Mouse (Mus musculus) intestine, postnatal 0 days (tissue): ENCODE results near the gene Ccdc92b. TPM values are rescaled to one million over a fixed set of nuclear protein-coding genes. Genes with fewer than 3 reads are reported as not detected.
A peak's percentile ranks its signal among the peaks of the same experiment; 100 is the strongest.

ENCODE experiments used
- ATAC-seq: fragments of 200-750 bp; cut with Nextera tagmentation; 2 replicates; pipeline ENCODE4 v1.8.0; 2017; ENCODE audit warnings: mild to moderate bottlenecking, moderate TSS enrichment, moderate library complexity
- H3K27ac ChIP-seq: fragments of 300-500 bp; sonication (generic); 2 replicates; pipeline ENCODE4 v1.5.1; 2014; ENCODE audit warnings: mild to moderate bottlenecking, low read depth, low read length, moderate library complexity
- H3K27me3 ChIP-seq: fragments of 300-500 bp; sonication (generic); replicated peaks from 2 replicates; pipeline ENCODE4 v1.6.1; 2014; ENCODE audit warnings: low read length, mixed read lengths; ENCODE audit not compliant: control insufficient read depth, insufficient read depth
- H3K36me3 ChIP-seq: fragments of 300-500 bp; sonication (generic); 2 replicates; pipeline ENCODE4 v1.6.1; 2014; ENCODE audit warnings: mild to moderate bottlenecking, moderate library complexity; ENCODE audit not compliant: control insufficient read depth, insufficient read depth
- H3K4me1 ChIP-seq: fragments of 300-500 bp; sonication (generic); replicated peaks from 2 replicates; pipeline ENCODE4 v1.6.1; 2014; ENCODE audit warnings: antibody characterized with exemption, low read length, mixed read lengths; ENCODE audit not compliant: control insufficient read depth, insufficient read depth
- H3K4me2 ChIP-seq: fragments of 300-500 bp; sonication (generic); replicated peaks from 2 replicates; pipeline ENCODE4 v1.6.1; 2014; ENCODE audit warnings: low read depth, mild to moderate bottlenecking, moderate library complexity
- H3K4me3 ChIP-seq: fragments of 300-500 bp; sonication (generic); 2 replicates; pipeline ENCODE4 v1.5.1; 2014; ENCODE audit warnings: low read depth, low read length
- H3K9ac ChIP-seq: fragments of 300-500 bp; sonication (generic); 2 replicates; pipeline ENCODE4 v1.6.1; 2014; ENCODE audit warnings: mild to moderate bottlenecking, low read depth, low read length
- H3K9me3 ChIP-seq: fragments of 300-500 bp; sonication (generic); 2 replicates; pipeline ENCODE4 v1.6.1; 2016; ENCODE audit warnings: mixed run types; ENCODE audit not compliant: control insufficient read depth
- CTCF ChIP-seq: sonication (generic); IDR thresholded peaks from 2 replicates; pipeline ENCODE4 v1.5.1; 2016; ENCODE audit warnings: low read depth, mild to moderate bottlenecking, control low read depth, antibody characterized with exemption, moderate library complexity
- WGBS: fragments of 180-500 bp; shearing (Covaris S2); extraction: QIAGEN DNeasy Blood & Tissue Kit; methylation state at CpG from one replicate; pipeline ENCODE4 v1.1.7; 2014; 5-methylcytosine and 5-hydroxymethylcytosine counted together
- polyA plus RNA-seq: library from polyadenylated mRNA; unstranded; fragments of >200 nt; fragmentation: Nextera tagmentation; extraction: Ambion mirVana; gene quantifications from 2 replicates; pipeline ENCODE4 v1.2.1, GENCODE M21; 2015

Gene Ccdc92b
- polyA plus RNA-seq, 1 experiment from 2014 or later, result 0.25 TPM

DNA sequence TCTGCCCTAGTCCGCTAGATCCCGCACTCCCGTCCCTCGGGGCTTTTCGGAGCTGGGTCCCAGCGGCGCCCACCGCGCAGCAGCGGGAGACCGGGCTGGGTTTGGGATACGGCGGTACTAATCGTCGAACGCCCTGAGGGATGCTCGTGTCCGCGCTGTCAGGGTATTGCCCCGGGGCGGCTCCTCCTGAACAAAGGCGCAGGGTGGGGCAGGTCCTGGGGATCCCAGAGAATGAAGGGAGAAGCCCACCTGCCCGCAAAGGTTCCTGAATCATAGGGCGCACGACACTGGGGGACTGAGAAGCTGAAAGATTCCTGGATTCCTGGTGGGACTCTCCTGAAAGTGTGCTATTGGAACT, 29.2 kb upstream of the Ccdc92b start:
- H3K4me2 ChIP-seq, result peak overlapping the region; percentile 66
- H3K36me3 ChIP-seq, result no peaks in the 10 kb centered on the region
- H3K27ac ChIP-seq, result no peak overlapping the region
- H3K4me1 ChIP-seq, result no peaks in the 10 kb centered on the region
- H3K9me3 ChIP-seq, result no peaks in the 10 kb centered on the region
- WGBS, result under 1% methylated on average over 25 of the region's 25 CpGs
- 0 out of 2 replicates have a peak, but pooled peaks have one; percentile 13 for ATAC-seq
- H3K4me3 ChIP-seq, result peak overlapping the region; percentile 35
- no peak for TF ChIP-seq CTCF
- H3K9ac ChIP-seq, result no peak overlapping the region
- H3K27me3 ChIP-seq, result peaks cover 59% of the 10 kb centered on the region

DNA sequence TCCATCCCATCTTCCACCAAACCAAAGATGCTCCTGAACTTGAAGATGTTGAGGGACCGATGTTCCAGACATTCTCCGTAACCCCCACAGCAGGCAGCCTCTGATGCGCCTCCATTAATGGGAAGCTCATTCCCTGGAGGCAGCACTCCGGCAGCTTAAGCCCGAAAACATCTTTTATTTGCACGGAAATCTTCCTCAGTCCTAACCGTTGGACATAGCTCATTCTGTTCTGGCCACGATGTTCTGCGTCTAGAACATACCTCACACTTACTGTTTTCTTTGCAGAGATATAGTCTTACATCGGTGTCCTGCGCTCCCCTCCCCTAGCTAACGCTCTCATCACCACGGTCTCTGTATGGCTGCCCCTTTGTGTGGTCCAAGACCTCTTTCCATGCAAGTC, 28.7 kb upstream of the Ccdc92b start:
- no peaks in the 10 kb centered on the region for H3K4me1 ChIP-seq
- H3K27ac ChIP-seq, result no peak overlapping the region
- no peak overlapping the region for H3K4me2 ChIP-seq
- no peaks in the 10 kb centered on the region for H3K36me3 ChIP-seq
- no peak overlapping the region for H3K4me3 ChIP-seq
- H3K9ac ChIP-seq, result no peak overlapping the region
- no peaks in the 10 kb centered on the region for H3K9me3 ChIP-seq
- no peak for ATAC-seq
- 34% methylated on average over 13 of the region's 13 CpGs for WGBS
- no peak for TF ChIP-seq CTCF
- H3K27me3 ChIP-seq, result peaks cover 59% of the 10 kb centered on the region

DNA sequence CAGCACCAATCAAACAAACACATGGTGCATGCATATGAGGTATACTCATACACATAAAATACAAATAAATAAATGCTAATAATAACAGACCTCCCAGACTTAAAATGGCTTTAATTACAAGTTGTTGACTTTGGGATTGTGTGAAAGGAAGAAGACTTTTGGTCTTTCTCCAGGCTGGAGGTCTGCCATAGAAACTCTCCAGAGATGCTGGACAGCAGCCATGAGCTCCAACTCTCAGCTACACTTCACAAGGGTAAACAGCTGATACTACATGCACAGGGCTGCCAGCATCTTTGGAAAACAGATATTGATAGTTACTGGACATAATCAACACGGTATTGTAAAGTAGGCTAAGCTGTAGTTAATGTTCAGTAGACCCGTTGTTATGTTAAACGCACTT, 27.2 kb upstream of the Ccdc92b start:
- ATAC-seq, result no peak
- Histone ChIP-seq H3K27me3 (peaks cover 51% of the 10 kb centered on the region), H3K9me3 (no peaks in the 10 kb centered on the region), H3K4me3 (no peak overlapping the region), H3K4me2 (no peak overlapping the region), H3K36me3 (no peaks in the 10 kb centered on the region), H3K27ac (no peak overlapping the region), H3K9ac (no peak overlapping the region), H3K4me1 (no peaks in the 10 kb centered on the region)
- WGBS, result 76% methylated on average over 3 of the region's 3 CpGs
- no peak for TF ChIP-seq CTCF

DNA sequence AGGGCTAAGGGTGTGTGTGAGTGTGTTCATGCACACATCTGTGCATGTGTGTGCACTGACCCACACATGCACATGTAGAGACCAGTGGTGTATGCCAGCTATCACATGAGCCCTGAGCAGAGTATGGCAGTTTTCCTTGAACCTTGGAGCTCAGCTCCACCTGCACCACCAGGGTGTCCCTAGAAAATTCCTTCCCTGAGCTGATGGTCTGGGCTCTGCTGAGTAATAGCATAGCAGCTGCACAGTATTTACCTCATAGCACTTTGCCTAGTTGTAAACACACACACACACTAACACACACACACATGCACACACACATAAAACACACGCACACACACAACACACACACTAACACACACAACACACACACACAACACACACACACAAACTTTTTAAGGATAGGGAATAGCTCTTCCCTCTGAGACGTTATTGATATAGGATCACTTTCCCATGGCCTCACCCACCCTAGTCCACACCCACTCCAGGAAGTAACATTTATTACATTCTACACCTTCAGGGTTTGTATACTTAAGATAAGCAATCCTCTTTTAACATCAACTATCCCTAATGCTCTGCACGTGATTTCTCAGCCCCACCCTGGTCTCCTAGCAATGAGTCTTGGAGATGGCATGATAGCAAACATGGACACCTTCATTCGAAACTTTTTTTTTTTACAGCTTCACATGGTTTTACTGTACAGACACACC, 22.0 kb upstream of the Ccdc92b start:
- Histone ChIP-seq H3K27me3 (peaks cover 5% of the 10 kb centered on the region; the same call in 1 of the 2 replicates), H3K4me3 (no peak overlapping the region), H3K36me3 (no peaks in the 10 kb centered on the region), H3K9ac (no peak overlapping the region), H3K4me1 (no peaks in the 10 kb centered on the region), H3K27ac (no peak overlapping the region), H3K4me2 (no peak overlapping the region), H3K9me3 (no peaks in the 10 kb centered on the region; the same call in 1 of the 2 replicates)
- peak; percentile 93 for ATAC-seq
- peak; percentile 16; the same call in 1 of the 2 replicates for TF ChIP-seq CTCF
- WGBS, result 30% methylated on average over 4 of the region's 4 CpGs

DNA sequence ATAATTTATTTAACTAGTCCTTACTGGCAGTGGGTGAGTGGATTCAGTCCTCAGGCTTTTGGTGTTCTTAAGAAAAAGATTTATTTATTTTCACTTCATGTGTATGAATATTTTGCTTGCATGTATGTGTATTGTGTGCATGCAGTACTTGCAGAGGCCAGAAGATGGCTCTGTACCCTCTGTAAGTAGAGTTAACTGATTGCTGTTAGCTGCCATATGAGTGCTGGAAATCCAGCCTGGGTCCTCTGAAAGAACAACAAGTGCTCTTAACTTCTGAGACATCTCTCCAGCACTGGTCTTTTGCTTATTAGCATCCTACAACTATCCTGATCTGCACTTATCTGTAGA, 21.4 kb upstream of the Ccdc92b start:
- no peak overlapping the region for H3K27ac ChIP-seq
- no peak overlapping the region for H3K4me3 ChIP-seq
- ATAC-seq, result no peak
- no peaks in the 10 kb centered on the region; the same call in 1 of the 2 replicates for H3K9me3 ChIP-seq
- H3K27me3 ChIP-seq, result no peaks in the 10 kb centered on the region; the same call in 1 of the 2 replicates
- H3K4me2 ChIP-seq, result no peak overlapping the region
- H3K4me1 ChIP-seq, result no peaks in the 10 kb centered on the region
- peak; percentile 49 for TF ChIP-seq CTCF
- no peaks in the 10 kb centered on the region for H3K36me3 ChIP-seq
- no peak overlapping the region for H3K9ac ChIP-seq

DNA sequence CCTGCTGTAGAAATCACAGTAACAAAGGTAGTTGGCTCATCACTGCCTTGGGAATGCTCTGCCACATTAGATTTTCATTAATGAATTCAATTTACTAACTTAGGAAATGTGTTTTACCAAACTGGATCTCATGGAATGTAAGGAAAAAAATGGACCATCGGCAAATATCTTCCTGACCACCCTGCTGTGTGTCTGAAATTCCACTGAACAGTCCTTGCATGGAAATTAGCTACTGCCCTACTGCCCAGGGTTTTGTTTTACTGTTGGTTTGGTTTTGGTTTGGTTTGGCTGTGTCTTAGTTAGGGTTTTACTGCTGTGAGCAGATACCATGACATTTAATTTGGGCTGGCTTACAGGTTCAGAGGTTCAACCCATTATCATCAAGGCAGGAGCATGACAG, 17.1 kb upstream of the Ccdc92b start:
- Histone ChIP-seq H3K4me2 (no peak overlapping the region), H3K9me3 (no peaks in the 10 kb centered on the region; the same call in 1 of the 2 replicates), H3K4me3 (no peak overlapping the region), H3K9ac (no peak overlapping the region), H3K27ac (no peak overlapping the region), H3K27me3 (no peaks in the 10 kb centered on the region), H3K4me1 (no peaks in the 10 kb centered on the region), H3K36me3 (no peaks in the 10 kb centered on the region)
- no peak for ATAC-seq
- no peak for TF ChIP-seq CTCF
- 87% methylated on average over 1 of the region's 1 CpGs for WGBS
